ENCODE assay signal across 10 mouse cellular contexts in the genomic region with DNA sequence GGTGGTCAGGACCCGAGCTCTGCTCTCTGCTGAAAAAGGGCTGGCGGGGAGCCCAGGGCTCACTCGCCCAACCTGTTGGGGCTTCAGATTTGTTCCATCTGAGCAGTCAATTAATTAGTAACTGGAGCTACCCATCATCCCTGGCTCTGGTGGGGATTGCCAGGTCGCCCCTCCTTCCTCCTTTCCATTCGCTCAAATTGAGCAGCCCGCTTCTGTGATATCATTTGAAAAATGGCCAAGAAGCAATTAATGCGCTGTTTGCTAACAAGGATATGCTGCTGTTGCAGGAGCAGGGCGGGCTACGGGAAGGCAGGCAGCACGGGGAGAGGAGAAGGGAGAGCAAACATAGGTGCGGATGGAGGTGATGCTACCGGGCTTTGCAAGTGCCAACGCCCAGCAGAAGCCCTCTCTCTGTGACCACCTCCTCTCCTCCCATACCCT.
A peak's percentile ranks its signal among the peaks of the same experiment; 100 is the strongest.
DNase-seq lines count a peak whose midpoint lies in the region; ATAC-seq lines count a peak whose summit lies in the region.
"Had no signal": no experiment of that assay in that cellular context is flagged by ENCODE, and none has a peak within 500 bp of the region (broad histone marks: within the 10 kb centered on the region; RNA-seq: fewer than 3 reads in every experiment).

No protein-coding gene starts in this region.

- no peak overlapping the region for H3K4me2 ChIP-seq in hindbrain, embryonic 13.5 days
- H3K4me2 ChIP-seq in hindbrain, embryonic 12.5 days (replicated peaks): no peak overlapping the region
- H3K4me2 ChIP-seq: heart, embryonic 15.5 days; lung, embryonic 15.5 days had no signal

- H3K27ac ChIP-seq in hindbrain, embryonic 13.5 days: no peak overlapping the region; the same call in 1 of the 2 replicates
- H3K27ac ChIP-seq in hindbrain, embryonic 12.5 days: no peak overlapping the region
- H3K27ac ChIP-seq: heart, embryonic 15.5 days; lung, embryonic 15.5 days had no signal

- peak; percentile 43 for DNase-seq in testis, postnatal 14 days (ENCODE audit: low spot score)
- DNase-seq in testis, postnatal 10 days (ENCODE audit: low spot score): no peak
- peak; percentile 79 to 90 for DNase-seq in kidney, postnatal 25 days
- DNase-seq in spleen, postnatal 4 days (ENCODE audit: low spot score in 2 of 2): no peak
- DNase-seq in urinary bladder, postnatal 4 days (ENCODE audit: low spot score in 2 of 2): no peak
- no peak for DNase-seq in urinary bladder, postnatal 10 days (ENCODE audit: low spot score)

- peaks cover 9% of the 10 kb centered on the region; the same call in 1 of the 2 replicates for H3K27me3 ChIP-seq in hindbrain, embryonic 13.5 days
- no peaks in the 10 kb centered on the region for H3K27me3 ChIP-seq in hindbrain, embryonic 12.5 days
- H3K27me3 ChIP-seq: heart, embryonic 15.5 days; lung, embryonic 15.5 days had no signal

- H3K4me1 ChIP-seq in hindbrain, embryonic 13.5 days (replicated peaks): peaks cover 12% of the 10 kb centered on the region
- H3K4me1 ChIP-seq in hindbrain, embryonic 12.5 days: no peaks in the 10 kb centered on the region

- H3K9me3 ChIP-seq in hindbrain, embryonic 13.5 days: no peaks in the 10 kb centered on the region
- H3K9me3 ChIP-seq in hindbrain, embryonic 12.5 days (replicated peaks): no peaks in the 10 kb centered on the region
- H3K9me3 ChIP-seq: heart, embryonic 15.5 days; lung, embryonic 15.5 days had no signal

- H3K36me3 ChIP-seq in hindbrain, embryonic 13.5 days: no peaks in the 10 kb centered on the region
- no peaks in the 10 kb centered on the region for H3K36me3 ChIP-seq in hindbrain, embryonic 12.5 days
- H3K36me3 ChIP-seq: heart, embryonic 15.5 days; lung, embryonic 15.5 days had no signal

- WGBS in hindbrain, embryonic 13.5 days: 57% methylated on average over 13 of the region's 13 CpGs
- WGBS in hindbrain, embryonic 12.5 days: 62% methylated on average over 13 of the region's 13 CpGs

- H3K9ac ChIP-seq in hindbrain, embryonic 13.5 days: 0 out of 2 replicates have a peak overlapping the region, but pooled peaks have one; percentile 19
- H3K9ac ChIP-seq in hindbrain, embryonic 12.5 days: no peak overlapping the region
- H3K9ac ChIP-seq: heart, embryonic 15.5 days; lung, embryonic 15.5 days had no signal

- H3K4me3 ChIP-seq in hindbrain, embryonic 13.5 days: no peak overlapping the region
- no peak overlapping the region for H3K4me3 ChIP-seq in hindbrain, embryonic 12.5 days
- H3K4me3 ChIP-seq: heart, embryonic 15.5 days; lung, embryonic 15.5 days had no signal

- ATAC-seq in hindbrain, embryonic 13.5 days (ENCODE audit: low FRiP score): 0 out of 2 replicates have a peak, but pooled peaks have one; percentile 43
- no peak for ATAC-seq in hindbrain, embryonic 12.5 days (ENCODE audit: low FRiP score)

Comparison
In these comparisons a context has a peak if more than half of its experiments do, and no peak if none do; other contexts are left out.
1. DNase-seq: peak in testis, postnatal 14 days (single experiment) and kidney, postnatal 25 days (2 of 2); none in testis, postnatal 10 days (single experiment), spleen, postnatal 4 days (0 of 2), urinary bladder, postnatal 4 days (0 of 2) and urinary bladder, postnatal 10 days (single experiment).